Mouse (Mus musculus) G1E (cell line): ENCODE data around the gene Pomp. TPM values are rescaled to one million over a fixed set of nuclear protein-coding genes. Genes with fewer than 3 reads are reported as not detected.

Experiments used
- ATAC-seq: 2 replicates; pipeline ENCODE4 v1.8.0; 2016; ENCODE audit warnings: mild to moderate bottlenecking; ENCODE audit not compliant: insufficient number of reproducible peaks, poor library complexity, low FRiP score, severe bottlenecking; ENCODE audit errors: extremely low read depth
- DNase-seq: peaks from one replicate; pipeline ENCODE4 v3.0.0; 2012; ENCODE audit warnings: low spot score
- H3K27me3 ChIP-seq: 2 replicates; pipeline ENCODE4 v1.6.1; 2012; ENCODE audit warnings: mild to moderate bottlenecking, low read length, inconsistent platforms; ENCODE audit not compliant: insufficient read depth
- H3K36me3 ChIP-seq: replicated peaks from 2 replicates; pipeline ENCODE3; 2012; ENCODE audit warnings: mild to moderate bottlenecking, inconsistent platforms
- H3K4me1 ChIP-seq: 2 replicates; pipeline ENCODE4 v1.6.1; 2012; ENCODE audit warnings: low read depth, low read length, inconsistent platforms, mixed read lengths; ENCODE audit not compliant: insufficient read depth
- H3K4me3 ChIP-seq: 2 replicates; pipeline ENCODE4 v1.5.1; 2012; ENCODE audit warnings: low read depth, mild to moderate bottlenecking, inconsistent platforms, low read length, moderate library complexity, mixed read lengths
- H3K9me3 ChIP-seq: replicated peaks from 2 replicates; pipeline ENCODE4 v1.6.1; 2012; ENCODE audit warnings: inconsistent platforms
- CTCF ChIP-seq: IDR thresholded peaks from 2 replicates; pipeline ENCODE4 v1.5.1; 2012; ENCODE audit warnings: low read depth, low read length, inconsistent platforms, mixed read lengths
- GATA1 ChIP-seq: IDR thresholded peaks from 2 replicates; pipeline ENCODE4 v1.6.1; 2012; ENCODE audit warnings: borderline replicate concordance, low read length, inconsistent platforms, mixed read lengths
- GATA2 ChIP-seq: IDR thresholded peaks from 2 replicates; pipeline ENCODE4 v1.6.1; 2012; ENCODE audit warnings: low read depth, low read length, inconsistent platforms, borderline replicate concordance
- POLR2AphosphoS5 ChIP-seq: IDR thresholded peaks from 2 replicates; pipeline ENCODE4 v1.6.1; 2012; ENCODE audit warnings: low read depth, low read length, inconsistent platforms; ENCODE audit not compliant: insufficient replicate concordance
- TAL1 ChIP-seq: conservative IDR thresholded peaks from 2 replicates; pipeline ENCODE4 v1.6.1; 2012; ENCODE audit warnings: low read depth, low read length, inconsistent platforms, mixed read lengths
- polyA plus RNA-seq: library from polyadenylated mRNA; stranded (reverse); fragments of >175 nt; gene quantifications from 2 replicates; pipeline ENCODE4 v1.2.3, GENCODE M21; 2012
- total RNA-seq, 2 experiments: library from RNA; stranded (forward) in 1 of 2; stranded (reverse) in 1 of 2; fragments of 200-1000 nt in 1 of 2; fragments of >200 nt in 1 of 2; fragmentation: Nextera tagmentation in 1 of 2; gene quantifications; 2 replicates each; pipeline ENCODE4 v1.2.3; 2014 to 2017

Gene Pomp
- total and polyA plus RNA-seq, 3 experiments, result 18.1 to 224 (median 117) TPM

DNA sequence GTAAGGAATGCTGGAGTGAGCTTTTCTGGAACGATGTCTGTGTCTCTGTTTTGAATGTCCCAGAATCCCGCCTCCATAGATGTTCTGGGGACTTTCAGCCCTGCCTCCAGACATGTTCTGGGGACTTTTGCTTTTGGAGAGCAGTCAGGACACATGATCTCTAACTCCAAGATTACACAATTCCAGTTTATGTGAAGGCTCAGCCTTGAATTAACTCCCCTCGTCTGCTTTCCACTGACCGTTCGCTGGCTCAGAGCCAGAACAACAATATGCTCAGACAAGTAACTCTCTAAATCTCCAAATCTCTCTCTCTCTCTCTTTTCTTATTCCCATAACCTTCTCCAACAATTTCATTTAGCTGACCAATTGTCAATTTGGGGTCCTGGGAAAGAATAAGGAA, 12.9 kb upstream of the Pomp start:
- ATAC-seq (no peak), DNase-seq (no peak)
- Histone ChIP-seq H3K4me3 (no peak overlapping the region), H3K27me3 (peaks cover 19% of the 10 kb centered on the region), H3K9me3 (peaks cover 2% of the 10 kb centered on the region; the same call in 1 of the 2 replicates), H3K4me1 (peaks cover 6% of the 10 kb centered on the region), H3K36me3 (no peaks in the 10 kb centered on the region)
- no peak for TF ChIP-seq POLR2AphosphoS5
- no peak for TF ChIP-seq TAL1
- TF ChIP-seq CTCF, result no peak
- TF ChIP-seq GATA2, result no peak
- TF ChIP-seq GATA1, result no peak

DNA sequence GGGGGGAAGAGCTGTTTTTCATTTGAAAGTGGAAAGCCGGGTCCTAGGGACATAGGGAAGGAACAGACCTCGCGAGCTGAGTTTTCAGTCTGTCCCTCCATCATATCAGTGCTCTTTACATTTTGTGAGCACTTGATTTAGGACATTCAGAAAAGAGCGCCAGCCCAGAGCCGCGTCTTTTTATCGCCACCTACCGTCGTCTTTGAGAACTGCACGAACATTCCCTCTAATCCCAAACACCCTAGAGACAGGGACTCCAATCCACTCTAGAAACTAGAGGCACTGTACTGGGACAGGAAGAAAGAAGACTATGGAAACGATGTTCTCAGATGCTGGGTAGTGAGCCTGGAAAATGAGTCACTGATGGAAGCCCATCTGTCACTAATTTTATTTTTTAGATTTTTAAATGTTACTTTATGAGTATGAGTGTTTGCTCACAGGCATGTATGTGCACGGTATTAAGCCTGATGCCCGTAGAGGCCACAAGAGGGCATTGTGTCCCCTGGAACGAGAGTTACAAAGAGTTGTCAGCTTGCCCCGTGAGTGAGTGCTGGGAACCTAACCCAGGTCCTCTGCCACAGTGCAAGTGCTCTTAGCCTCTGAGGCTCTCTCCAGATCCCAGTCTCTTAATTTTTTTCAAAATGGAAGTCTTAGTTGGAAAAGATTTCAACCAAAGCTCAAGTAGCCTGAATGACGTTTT, 11.9 kb upstream of the Pomp start:
- DNase-seq, result peak; percentile 25
- peaks cover 14% of the 10 kb centered on the region for H3K4me1 ChIP-seq
- 0 out of 2 replicates have a peak, but pooled peaks have one; percentile 24 for ATAC-seq
- no peaks in the 10 kb centered on the region for H3K36me3 ChIP-seq
- H3K4me3 ChIP-seq, result no peak overlapping the region
- TF ChIP-seq CTCF, result peak; percentile 47; the same call in 1 of the 2 replicates
- no peak for TF ChIP-seq TAL1
- no peak for TF ChIP-seq POLR2AphosphoS5
- no peak for TF ChIP-seq GATA1
- H3K27me3 ChIP-seq, result peaks cover 23% of the 10 kb centered on the region
- peaks cover 2% of the 10 kb centered on the region; the same call in 1 of the 2 replicates for H3K9me3 ChIP-seq

DNA sequence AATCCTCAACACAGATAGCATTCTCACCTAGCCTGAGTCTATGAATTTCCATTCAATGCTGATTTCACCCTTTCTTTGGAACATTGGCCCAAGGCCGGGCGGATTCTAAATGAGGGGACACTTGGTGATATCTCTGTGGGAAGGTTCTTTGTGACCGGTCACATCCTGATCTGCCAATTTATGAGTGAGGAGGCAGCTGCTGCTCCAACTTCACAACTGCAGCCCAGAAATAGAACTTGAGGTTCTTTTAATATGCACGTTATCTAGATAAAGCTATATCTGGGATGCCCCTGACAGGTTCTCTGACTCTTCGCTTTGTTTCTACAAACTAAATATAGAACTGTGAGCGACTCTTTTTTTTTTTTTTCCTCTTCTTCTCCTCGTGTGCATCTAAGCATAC, 10.1 kb upstream of the Pomp start:
- no peak for DNase-seq
- no peaks in the 10 kb centered on the region for H3K36me3 ChIP-seq
- peaks cover 23% of the 10 kb centered on the region for H3K27me3 ChIP-seq
- TF ChIP-seq GATA2 (no peak), TAL1 (no peak), POLR2AphosphoS5 (no peak), CTCF (no peak), GATA1 (no peak)
- peaks cover 19% of the 10 kb centered on the region for H3K4me1 ChIP-seq
- H3K4me3 ChIP-seq, result no peak overlapping the region
- peaks cover 2% of the 10 kb centered on the region; the same call in 1 of the 2 replicates for H3K9me3 ChIP-seq
- ATAC-seq, result no peak

DNA sequence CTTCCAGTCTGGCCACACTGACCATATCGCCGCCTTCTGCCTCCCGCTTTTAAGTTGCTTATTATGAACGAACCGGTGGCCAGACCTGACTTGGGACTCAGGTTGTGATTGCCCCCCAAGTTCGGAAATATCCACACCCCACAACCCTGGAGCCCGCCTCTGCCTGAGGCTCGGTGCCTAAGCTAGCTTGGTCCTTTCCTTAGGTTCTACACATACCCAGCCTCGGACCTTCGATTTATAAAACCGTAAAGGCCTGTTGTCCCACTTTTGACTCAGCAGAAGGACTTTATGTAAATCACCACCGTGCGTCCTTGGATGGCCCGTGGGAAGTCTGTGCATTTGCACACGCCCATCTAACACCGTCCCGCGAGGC, 199 bp upstream of the Pomp start:
- TF ChIP-seq GATA2 (no peak), GATA1 (no peak), POLR2AphosphoS5 (no peak), TAL1 (no peak), CTCF (no peak)
- peaks cover 46% of the 10 kb centered on the region for H3K4me1 ChIP-seq
- peak overlapping the region; percentile 93 for H3K4me3 ChIP-seq
- no peak for ATAC-seq
- no peaks in the 10 kb centered on the region for H3K27me3 ChIP-seq
- peaks cover 34% of the 10 kb centered on the region for H3K36me3 ChIP-seq
- no peak for DNase-seq
- no peaks in the 10 kb centered on the region for H3K9me3 ChIP-seq

DNA sequence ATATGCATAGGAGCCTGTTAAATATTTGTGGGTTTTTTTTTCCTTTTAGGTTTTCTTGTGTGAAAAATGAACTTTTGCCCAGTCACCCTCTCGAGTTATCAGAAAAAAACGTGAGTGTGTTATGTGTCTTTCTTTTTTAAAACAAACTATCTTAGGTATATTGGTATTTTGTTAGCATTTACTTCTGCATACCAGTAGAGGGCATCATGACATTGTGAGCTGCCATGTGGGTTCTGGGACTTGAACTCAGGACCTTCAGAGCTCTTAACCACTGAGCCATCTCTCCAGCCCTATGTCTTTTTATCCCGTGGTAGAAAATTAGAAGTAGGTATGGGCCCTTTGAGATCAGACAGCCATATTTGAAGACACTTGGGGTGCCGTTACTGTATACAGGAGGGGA, 8.4 kb downstream of the Pomp start:
- Histone ChIP-seq H3K4me1 (peaks cover 53% of the 10 kb centered on the region), H3K27me3 (no peaks in the 10 kb centered on the region), H3K36me3 (peaks cover 98% of the 10 kb centered on the region), H3K4me3 (no peak overlapping the region), H3K9me3 (no peaks in the 10 kb centered on the region)
- DNase-seq (no peak), ATAC-seq (no peak)
- TF ChIP-seq POLR2AphosphoS5, result no peak

DNA sequence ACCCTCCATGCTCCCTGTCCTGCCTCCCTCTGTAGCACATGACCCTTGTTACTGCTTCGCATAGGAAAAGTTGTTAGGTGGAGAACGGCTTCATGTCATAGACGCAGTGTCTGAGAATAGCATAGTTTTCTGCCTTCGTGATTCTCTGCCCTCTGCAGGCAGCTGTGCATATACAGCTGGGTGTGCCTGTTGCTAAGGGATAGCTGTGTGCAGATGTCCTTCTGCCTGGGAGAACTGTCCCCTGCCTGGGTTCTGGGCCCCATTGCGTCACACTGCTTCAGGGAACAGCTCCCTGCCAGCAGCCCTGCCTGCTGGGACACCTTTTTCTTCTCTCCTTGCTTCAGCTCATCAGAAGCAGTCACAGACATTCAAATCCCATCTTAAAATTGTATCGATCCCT, 9.3 kb downstream of the Pomp start:
- H3K4me1 ChIP-seq, result peaks cover 55% of the 10 kb centered on the region
- DNase-seq, result no peak
- TF ChIP-seq GATA1 (no peak), TAL1 (no peak), GATA2 (no peak), CTCF (no peak), POLR2AphosphoS5 (no peak)
- ATAC-seq, result peak; percentile 29; the same call in 1 of the 2 replicates
- no peak overlapping the region; the same call in 1 of the 2 replicates for H3K4me3 ChIP-seq
- peaks cover 98% of the 10 kb centered on the region for H3K36me3 ChIP-seq
- no peaks in the 10 kb centered on the region for H3K9me3 ChIP-seq
- H3K27me3 ChIP-seq, result no peaks in the 10 kb centered on the region

DNA sequence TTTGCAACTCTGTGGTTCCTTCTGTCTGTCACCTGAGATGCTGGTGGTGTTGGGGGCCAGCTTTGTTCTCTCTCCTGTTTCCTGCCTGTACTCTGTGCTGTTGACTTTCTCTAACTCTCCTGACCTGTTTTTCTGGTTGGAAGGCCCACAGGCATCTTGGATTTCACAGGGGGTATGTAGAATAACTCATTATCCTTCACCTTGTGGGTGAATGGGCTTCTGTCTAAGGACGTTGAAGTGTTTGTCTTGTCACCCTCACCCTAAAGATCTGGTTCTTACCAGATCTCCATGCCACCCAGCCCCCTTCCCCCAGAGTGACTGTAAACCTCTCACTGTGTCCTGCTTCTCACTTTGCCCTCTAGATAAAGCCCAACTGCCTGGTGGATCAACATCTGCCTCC, 10.0 kb downstream of the Pomp start:
- H3K4me3 ChIP-seq, result no peak overlapping the region
- H3K36me3 ChIP-seq, result peaks cover 98% of the 10 kb centered on the region
- ATAC-seq (no peak), DNase-seq (no peak)
- no peaks in the 10 kb centered on the region for H3K27me3 ChIP-seq
- H3K9me3 ChIP-seq, result no peaks in the 10 kb centered on the region
- H3K4me1 ChIP-seq, result peaks cover 56% of the 10 kb centered on the region
- TF ChIP-seq GATA1 (no peak), TAL1 (no peak), GATA2 (no peak), POLR2AphosphoS5 (no peak), CTCF (no peak)
